Mouse (Mus musculus) embryonic facial prominence, embryonic 14.5 days (tissue): ENCODE measurements around the gene Gng3. TPM values are rescaled to one million over a fixed set of nuclear protein-coding genes. Genes with fewer than 3 reads are reported as not detected.
"Not testable (repeated sequence)": the region's sequence is repeated elsewhere in the genome, so short reads cannot be mapped to it uniquely, and the experiment has no call there.

Experiments
- ATAC-seq: fragments of 200-750 bp; cut with Nextera tagmentation; 2 replicates; pipeline ENCODE4 v1.8.0; 2017; ENCODE audit warnings: low read depth, moderate number of reproducible peaks, moderate TSS enrichment
- DNase-seq: peaks from one replicate; pipeline ENCODE4 v3.0.0-alpha.2; 2015; ENCODE audit warnings: low spot score
- H3K27ac ChIP-seq: fragments of 300-500 bp; sonication (generic); replicated peaks from 2 replicates; pipeline ENCODE4 v1.5.1; 2014; ENCODE audit warnings: low read depth, mild to moderate bottlenecking, low read length, moderate library complexity
- H3K27me3 ChIP-seq: fragments of 300-500 bp; sonication (generic); replicated peaks from 2 replicates; pipeline ENCODE4 v1.6.1; 2014; ENCODE audit warnings: low read length; ENCODE audit not compliant: control insufficient read depth, insufficient read depth
- H3K36me3 ChIP-seq: fragments of 300-500 bp; sonication (generic); 2 replicates; pipeline ENCODE4 v1.6.1; 2014; ENCODE audit warnings: low read length, mixed read lengths; ENCODE audit not compliant: control insufficient read depth, insufficient read depth
- H3K4me1 ChIP-seq: fragments of 300-500 bp; sonication (generic); 2 replicates; pipeline ENCODE4 v1.6.1; 2014; ENCODE audit warnings: antibody characterized with exemption, low read length; ENCODE audit not compliant: control insufficient read depth, insufficient read depth
- H3K4me2 ChIP-seq: fragments of 300-500 bp; sonication (generic); 2 replicates; pipeline ENCODE4 v1.6.1; 2014; ENCODE audit warnings: low read depth, mild to moderate bottlenecking, low read length, moderate library complexity, mixed read lengths
- H3K4me3 ChIP-seq: fragments of 300-500 bp; sonication (generic); 2 replicates; pipeline ENCODE4 v1.5.1; 2014; ENCODE audit warnings: low read depth, mild to moderate bottlenecking, low read length
- H3K9ac ChIP-seq: fragments of 300-500 bp; sonication (generic); 2 replicates; pipeline ENCODE4 v1.6.1; 2014; ENCODE audit warnings: low read depth, mild to moderate bottlenecking, low read length, moderate library complexity, mixed read lengths
- H3K9me3 ChIP-seq: fragments of 300-500 bp; sonication (generic); 2 replicates; pipeline ENCODE4 v1.6.1; 2016; ENCODE audit warnings: low read length; ENCODE audit not compliant: control insufficient read depth
- WGBS: fragments of 180-500 bp; shearing (Covaris S2); extraction: QIAGEN DNeasy Blood & Tissue Kit; methylation state at CpG from one replicate; pipeline ENCODE4 v1.1.7; 2014; 5-methylcytosine and 5-hydroxymethylcytosine counted together
- polyA plus RNA-seq: library from polyadenylated mRNA; unstranded; fragments of >200 nt; fragmentation: Nextera tagmentation; extraction: Ambion mirVana; gene quantifications from 2 replicates; pipeline ENCODE4 v1.2.1, GENCODE M21; 2014

Gng3 gene
- polyA plus RNA-seq, 1 experiment from 2014 or later: 22.2 TPM

DNA sequence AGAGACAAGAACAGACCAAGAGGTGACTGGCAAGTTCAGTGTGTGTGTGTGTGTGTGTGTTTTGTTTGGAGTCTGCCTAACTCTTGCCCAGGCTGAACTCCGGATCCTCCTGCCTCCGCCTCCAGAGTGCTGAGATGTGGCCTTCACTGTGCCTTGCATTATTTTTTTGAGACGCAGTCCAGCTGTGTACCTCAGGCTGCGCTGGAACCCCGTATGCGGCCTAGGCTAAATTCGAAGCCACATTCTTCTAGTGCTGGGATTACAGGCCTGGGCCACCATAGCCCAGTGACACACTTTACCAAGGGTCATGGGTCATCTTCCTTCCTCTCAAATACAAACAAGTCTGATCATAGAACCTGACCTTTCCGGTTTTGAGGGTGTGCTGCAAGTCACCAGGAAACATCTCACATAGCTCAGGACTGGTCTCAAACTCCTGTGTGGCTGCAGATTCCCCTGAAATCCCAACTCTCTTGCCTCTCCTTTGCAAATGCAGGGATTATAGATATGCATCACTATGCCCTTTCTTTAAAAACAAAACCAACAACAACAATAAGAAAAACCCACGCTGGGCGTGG, 33.4 kb upstream of the Gng3 start:
- Histone ChIP-seq H3K36me3 (peaks cover 38% of the 10 kb centered on the region), H3K9me3 (no peaks in the 10 kb centered on the region), H3K4me3 (peak overlapping the region; percentile 78), H3K4me1 (peaks cover 4% of the 10 kb centered on the region; the same call in 1 of the 2 replicates), H3K4me2 (peak overlapping the region; percentile 90), H3K9ac (peak overlapping the region; percentile 96), H3K27ac (peak overlapping the region; percentile 74; the same call in 1 of the 2 replicates), H3K27me3 (no peaks in the 10 kb centered on the region)
- 71% methylated on average over 10 of the region's 10 CpGs for whole genome bisulfite sequencing
- DNase-seq (no peak), ATAC-seq (no peak)

DNA sequence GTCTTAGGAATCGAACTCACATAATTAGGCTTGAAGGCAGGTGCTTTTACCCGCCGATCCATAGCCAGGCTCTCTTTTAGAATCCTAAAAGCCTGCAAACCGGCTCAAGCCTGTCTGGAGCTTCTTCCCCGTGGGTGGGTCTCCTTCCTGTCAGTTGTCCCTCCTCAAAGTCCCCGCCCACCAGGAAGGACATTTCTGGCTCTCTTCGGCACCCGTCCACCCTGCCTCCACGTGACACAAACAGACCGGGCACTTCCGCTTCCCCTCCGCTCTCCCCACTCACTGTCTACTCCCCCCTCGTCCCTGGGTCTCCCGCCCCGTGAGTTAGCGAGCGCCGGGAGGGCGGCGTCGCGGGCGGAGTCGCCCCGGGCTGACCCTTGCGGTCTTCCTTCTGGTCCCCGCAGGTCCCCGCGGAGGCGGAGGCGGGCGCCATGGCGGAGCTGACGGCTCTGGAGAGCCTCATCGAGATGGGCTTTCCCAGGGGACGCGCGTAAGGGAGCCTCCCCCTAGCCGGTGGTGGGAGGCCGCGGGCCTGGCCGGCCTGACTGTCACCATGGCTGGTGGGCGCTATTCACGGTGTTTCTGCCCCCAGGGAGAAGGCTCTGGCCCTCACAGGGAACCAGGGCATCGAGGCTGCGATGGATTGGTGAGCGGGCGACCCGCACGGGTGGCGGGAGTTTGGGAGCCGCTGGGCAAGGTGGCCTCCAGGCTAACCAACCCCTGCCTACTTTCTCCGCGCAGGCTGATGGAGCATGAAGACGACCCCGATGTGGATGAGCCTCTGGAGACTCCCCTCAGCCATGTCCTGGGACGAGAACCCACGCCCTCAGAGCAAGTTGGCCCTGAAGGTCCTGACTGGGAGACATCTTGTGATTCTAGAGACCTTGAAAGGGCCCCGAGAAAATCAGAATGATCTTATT, 32.5 kb upstream of the Gng3 start, which contains the start of gene Ubxn1:
Gene Ubxn1, plus strand, starts transcription at position 230 of the 920 bp plus-strand sequence.
- Histone ChIP-seq H3K27ac (peak within 1 kb of the TSS; percentile 75), H3K4me2 (peak within 1 kb of the TSS; percentile 90), H3K4me3 (peak within 1 kb of the TSS; percentile 78), H3K9ac (peak within 1 kb of the TSS; percentile 96), H3K9me3 (no peaks in the 10 kb centered on the region), H3K36me3 (peaks cover 32% of the 10 kb centered on the region), H3K4me1 (peaks cover 4% of the 10 kb centered on the region; the same call in 1 of the 2 replicates), H3K27me3 (no peaks in the 10 kb centered on the region)
- ATAC-seq (peak; percentile 98), DNase-seq (peak; percentile 99)
- under 1% methylated on average over 42 of the region's 59 CpGs for WGBS

DNA sequence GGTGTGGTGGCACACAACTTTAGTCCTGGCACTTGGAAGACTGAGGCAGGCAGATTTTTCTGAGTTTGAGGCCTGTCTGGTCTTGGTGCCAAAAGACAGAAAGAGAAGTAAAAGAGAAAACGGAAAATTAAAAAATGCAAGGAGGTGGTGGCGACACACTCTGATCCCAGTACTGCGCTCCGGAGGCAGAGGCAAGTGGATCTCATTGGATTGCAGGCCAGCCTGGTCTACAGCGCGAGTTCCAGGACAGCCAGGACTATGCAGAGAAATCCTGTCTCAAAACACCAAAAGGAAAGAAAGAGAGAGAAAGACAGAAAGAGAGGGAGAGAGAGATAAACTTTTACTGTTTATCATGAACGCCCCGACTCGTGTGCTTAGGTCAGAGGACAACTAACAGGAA, 31.8 kb upstream of the Gng3 start:
- Histone ChIP-seq H3K36me3 (peaks cover 25% of the 10 kb centered on the region), H3K4me3 (peak overlapping the region; percentile 78), H3K9ac (peak overlapping the region; percentile 96), H3K4me2 (peak overlapping the region; percentile 90), H3K9me3 (no peaks in the 10 kb centered on the region), H3K4me1 (peaks cover 4% of the 10 kb centered on the region; the same call in 1 of the 2 replicates), H3K27ac (peak overlapping the region; percentile 75), H3K27me3 (no peaks in the 10 kb centered on the region)
- DNase-seq (no peak), ATAC-seq (no peak)
- 60% methylated on average over 9 of the region's 9 CpGs for WGBS

DNA sequence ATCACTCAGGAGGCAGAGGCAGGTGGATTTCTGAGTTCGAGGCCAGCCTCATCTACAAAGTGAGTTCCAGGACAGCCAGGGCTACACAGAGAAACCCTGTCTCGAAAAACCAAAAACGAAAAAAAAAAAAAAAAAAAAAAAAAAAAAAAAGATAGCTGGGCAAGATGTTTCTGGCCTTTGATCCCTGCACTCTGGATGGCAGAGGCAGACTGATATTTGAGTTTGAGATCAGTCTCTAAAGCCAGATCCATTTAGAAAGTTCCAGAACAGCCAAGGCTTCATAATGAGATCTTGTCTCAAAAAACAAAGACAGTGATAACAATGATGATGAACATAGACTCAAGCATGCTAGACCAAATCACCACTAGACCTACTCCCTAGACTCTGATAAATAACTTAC, 31.4 kb upstream of the Gng3 start:
- WGBS: 67% methylated on average over 3 of the region's 3 CpGs
- DNase-seq, H3K27me3 ChIP-seq, H3K4me1 ChIP-seq, H3K27ac ChIP-seq, H3K9ac ChIP-seq, H3K9me3 ChIP-seq, ATAC-seq: not testable (repeated sequence)
- Histone ChIP-seq H3K36me3 (peaks cover 21% of the 10 kb centered on the region), H3K4me2 (peak overlapping the region; percentile 90), H3K4me3 (peak overlapping the region; percentile 78; the same call in 1 of the 2 replicates)

DNA sequence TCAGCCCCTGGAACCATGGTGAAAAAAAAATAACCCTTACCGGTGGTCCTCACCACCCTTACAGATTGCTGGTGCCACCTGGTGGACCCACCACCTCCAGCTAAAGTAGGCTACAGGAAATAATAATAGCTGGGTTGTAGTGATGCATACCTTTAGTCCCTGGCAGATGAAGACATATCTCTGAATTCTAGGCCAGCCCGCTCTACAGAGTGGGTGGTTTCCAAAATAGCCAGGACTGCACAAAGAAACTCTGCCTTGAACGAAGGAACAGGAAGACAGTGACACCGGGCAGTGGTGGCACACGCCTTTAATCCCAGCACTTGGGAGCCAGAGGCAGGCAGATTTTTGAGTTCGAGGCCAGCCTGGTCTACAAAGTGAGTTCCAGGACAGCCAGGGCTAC, 25.3 kb upstream of the Gng3 start:
- ATAC-seq: no peak
- no peaks in the 10 kb centered on the region for H3K36me3 ChIP-seq
- no peaks in the 10 kb centered on the region for H3K9me3 ChIP-seq
- no peaks in the 10 kb centered on the region for H3K4me1 ChIP-seq
- H3K27ac ChIP-seq: no peak overlapping the region
- H3K9ac ChIP-seq: no peak overlapping the region
- H3K27me3 ChIP-seq: no peaks in the 10 kb centered on the region
- H3K4me3 ChIP-seq: no peak overlapping the region
- DNase-seq: no peak
- H3K4me2 ChIP-seq: no peak overlapping the region
- WGBS: 80% methylated on average over 6 of the region's 6 CpGs

DNA sequence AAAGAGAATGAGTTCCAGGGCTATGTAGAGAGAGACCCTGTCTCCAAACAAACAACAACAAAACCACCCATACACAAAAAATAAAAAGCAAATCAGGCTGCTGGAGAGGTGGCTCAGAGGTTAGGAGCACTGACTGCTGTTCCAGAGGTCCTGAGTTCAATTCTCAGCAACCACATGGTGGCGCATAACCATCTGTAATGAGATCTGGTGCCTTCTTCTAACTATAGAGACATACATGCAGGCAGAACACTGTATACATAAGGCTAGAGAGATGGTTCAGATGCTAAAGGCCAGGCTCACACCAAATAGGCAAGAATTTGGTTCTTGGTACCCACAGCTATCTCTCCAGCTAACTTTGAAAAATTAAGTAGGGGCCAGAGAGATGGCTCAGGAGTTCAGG, 20.0 kb upstream of the Gng3 start:
- no peak overlapping the region for H3K27ac ChIP-seq
- no peaks in the 10 kb centered on the region for H3K9me3 ChIP-seq
- DNase-seq (no peak), ATAC-seq (no peak)
- WGBS: 15% methylated on average over 1 of the region's 1 CpGs
- no peaks in the 10 kb centered on the region for H3K4me1 ChIP-seq
- H3K36me3 ChIP-seq: no peaks in the 10 kb centered on the region
- no peak overlapping the region for H3K4me2 ChIP-seq
- no peaks in the 10 kb centered on the region for H3K27me3 ChIP-seq
- H3K9ac ChIP-seq: no peak overlapping the region
- no peak overlapping the region for H3K4me3 ChIP-seq

DNA sequence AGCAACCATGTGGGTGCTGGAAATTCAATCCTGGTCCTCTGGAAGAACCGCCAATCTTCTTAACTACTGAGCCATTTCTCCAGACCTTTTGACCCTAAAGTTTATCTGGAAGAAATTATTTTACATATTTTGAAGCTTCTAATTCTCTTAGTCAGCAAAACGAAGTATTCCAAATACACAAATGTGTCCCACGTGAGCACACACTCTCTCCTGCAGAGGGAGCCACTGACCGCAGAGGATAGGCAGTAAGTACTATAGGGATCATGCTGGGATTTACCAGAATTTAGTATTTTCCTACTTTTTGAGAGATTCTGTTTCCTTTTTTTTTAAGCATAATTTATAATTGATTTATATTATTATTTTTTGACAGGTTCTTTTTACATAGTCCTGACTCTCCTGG, 18.7 kb upstream of the Gng3 start:
- ATAC-seq (no peak), DNase-seq (peak; percentile 41)
- WGBS: 43% methylated on average over 4 of the region's 4 CpGs
- no peak overlapping the region for H3K9ac ChIP-seq
- H3K36me3 ChIP-seq: no peaks in the 10 kb centered on the region
- no peaks in the 10 kb centered on the region for H3K4me1 ChIP-seq
- no peak overlapping the region for H3K27ac ChIP-seq
- H3K4me3 ChIP-seq: no peak overlapping the region
- no peaks in the 10 kb centered on the region for H3K9me3 ChIP-seq
- H3K27me3 ChIP-seq: no peaks in the 10 kb centered on the region
- H3K4me2 ChIP-seq: no peak overlapping the region

DNA sequence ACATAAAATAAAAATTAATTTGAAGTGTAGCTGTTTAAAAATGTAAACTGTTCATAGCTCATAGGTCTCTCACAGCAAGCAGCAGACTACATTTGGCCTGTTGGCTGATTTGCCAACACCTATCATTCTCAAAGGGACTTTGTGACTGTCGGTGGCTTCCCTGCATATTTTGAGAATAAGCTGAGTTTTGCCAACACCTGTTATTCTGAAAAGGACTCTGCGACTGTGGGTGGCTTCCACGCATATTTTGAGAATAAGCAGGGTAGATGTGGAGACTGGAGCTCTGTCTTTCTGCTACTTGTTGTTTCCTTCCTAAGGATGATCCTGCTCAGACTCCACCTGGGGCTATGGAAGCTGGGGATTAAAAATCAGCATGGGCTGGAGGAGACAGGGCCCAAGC, 14.1 kb upstream of the Gng3 start:
- H3K9me3 ChIP-seq: no peaks in the 10 kb centered on the region
- WGBS: 80% methylated on average over 3 of the region's 3 CpGs
- no peaks in the 10 kb centered on the region for H3K36me3 ChIP-seq
- H3K9ac ChIP-seq: no peak overlapping the region
- no peak overlapping the region for H3K4me2 ChIP-seq
- no peaks in the 10 kb centered on the region for H3K27me3 ChIP-seq
- DNase-seq: no peak
- 0 out of 2 replicates have a peak, but pooled peaks cover 3% of the 10 kb centered on the region for H3K4me1 ChIP-seq
- no peak overlapping the region for H3K27ac ChIP-seq
- ATAC-seq: no peak
- no peak overlapping the region for H3K4me3 ChIP-seq
